Mouse (Mus musculus) lung, postnatal 14 days (tissue): Measurements from ENCODE around the gene Itpr2.

ENCODE experiments used
- DNase-seq: peaks from one replicate; pipeline ENCODE4 v3.0.0; 2021

Itpr2 gene

DNA sequence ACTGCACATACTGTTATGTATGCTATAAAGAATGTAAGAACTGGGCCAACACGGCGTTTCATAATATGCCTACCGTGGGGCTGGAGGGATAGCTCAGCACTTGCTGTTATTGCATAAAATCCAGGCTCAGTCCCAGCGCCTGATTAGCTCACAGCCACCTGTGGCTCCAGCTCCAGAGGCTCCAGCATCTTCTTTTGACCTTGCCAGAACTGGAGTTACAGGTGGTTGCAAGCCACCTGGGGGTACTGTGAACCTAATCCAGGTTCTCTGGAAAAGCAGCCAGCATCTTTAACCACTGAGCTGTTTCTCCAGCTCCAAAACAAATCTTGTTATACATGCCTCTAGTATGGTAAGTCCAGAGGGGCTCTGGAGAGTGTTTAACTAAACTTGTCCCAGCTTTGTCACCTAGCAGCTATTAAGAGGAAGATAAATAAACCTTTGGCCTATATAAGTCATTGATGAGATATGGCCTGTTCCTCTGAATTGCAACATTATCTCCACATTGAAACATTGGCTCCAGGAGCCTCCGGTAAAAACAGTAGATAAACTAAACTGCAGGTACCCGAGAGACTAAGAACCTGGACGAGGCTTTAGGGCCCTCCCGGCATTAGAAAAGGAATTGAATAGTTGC, 37.9 kb downstream of the Itpr2 start:
- no peak for DNase-seq

DNA sequence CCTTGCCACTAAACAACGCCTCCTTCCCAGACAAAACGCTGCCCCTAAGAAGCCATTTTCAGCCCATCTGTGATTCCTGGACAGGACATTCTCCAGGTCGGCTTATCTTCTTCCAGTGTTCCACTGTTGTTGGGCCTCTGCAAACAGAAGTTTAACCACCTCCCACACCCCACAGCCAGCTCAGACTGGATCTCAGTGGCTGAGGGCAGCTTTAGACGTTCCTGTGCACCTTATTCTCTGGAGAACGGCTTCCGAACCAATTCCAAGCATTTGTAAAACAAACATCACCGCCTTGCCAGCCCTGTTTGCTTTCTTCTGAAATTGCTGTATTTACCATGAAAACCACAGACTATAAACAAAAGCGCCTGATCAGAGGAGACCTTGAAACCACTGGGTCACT, 41.1 kb downstream of the Itpr2 start:
- DNase-seq, result no peak

DNA sequence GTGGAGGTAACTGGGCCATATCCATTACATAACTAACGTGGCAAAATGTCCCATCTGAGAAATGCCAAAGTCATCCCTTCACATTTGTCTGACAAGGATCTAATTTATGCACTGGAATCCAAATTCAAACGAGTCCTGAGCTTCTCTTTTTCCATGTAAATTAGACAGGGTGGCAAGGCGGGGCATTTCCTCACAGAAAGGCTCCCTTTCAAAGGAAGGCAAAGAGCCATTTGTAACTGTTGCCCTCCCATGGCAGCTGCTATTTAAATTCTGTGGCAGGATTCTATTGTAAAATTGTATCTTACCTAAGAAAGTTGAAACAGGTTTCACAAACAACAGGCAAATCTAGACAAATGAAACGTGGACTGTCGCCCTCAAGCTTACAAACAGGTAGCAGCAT, 43.6 kb downstream of the Itpr2 start:
- no peak for DNase-seq

DNA sequence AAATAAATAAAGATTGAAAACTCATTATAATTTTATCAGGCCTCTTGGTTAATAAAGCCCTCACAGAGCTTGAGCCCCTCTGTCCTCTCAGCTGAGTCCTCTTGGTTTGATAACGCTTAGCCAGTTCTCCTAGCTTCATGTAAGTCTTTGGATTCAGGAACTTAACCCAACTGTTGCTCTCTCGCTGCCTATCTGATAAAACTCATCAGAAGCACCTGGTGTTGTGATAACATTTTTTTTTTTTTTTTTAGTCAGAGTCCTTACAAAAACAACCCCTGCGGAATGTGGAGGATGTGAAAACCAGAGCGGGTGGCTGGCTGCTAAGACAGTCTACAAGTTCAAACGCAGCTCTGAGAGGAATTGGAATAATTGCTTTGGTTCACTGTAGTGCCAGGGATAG, 45.3 kb downstream of the Itpr2 start:
- no peak for DNase-seq

DNA sequence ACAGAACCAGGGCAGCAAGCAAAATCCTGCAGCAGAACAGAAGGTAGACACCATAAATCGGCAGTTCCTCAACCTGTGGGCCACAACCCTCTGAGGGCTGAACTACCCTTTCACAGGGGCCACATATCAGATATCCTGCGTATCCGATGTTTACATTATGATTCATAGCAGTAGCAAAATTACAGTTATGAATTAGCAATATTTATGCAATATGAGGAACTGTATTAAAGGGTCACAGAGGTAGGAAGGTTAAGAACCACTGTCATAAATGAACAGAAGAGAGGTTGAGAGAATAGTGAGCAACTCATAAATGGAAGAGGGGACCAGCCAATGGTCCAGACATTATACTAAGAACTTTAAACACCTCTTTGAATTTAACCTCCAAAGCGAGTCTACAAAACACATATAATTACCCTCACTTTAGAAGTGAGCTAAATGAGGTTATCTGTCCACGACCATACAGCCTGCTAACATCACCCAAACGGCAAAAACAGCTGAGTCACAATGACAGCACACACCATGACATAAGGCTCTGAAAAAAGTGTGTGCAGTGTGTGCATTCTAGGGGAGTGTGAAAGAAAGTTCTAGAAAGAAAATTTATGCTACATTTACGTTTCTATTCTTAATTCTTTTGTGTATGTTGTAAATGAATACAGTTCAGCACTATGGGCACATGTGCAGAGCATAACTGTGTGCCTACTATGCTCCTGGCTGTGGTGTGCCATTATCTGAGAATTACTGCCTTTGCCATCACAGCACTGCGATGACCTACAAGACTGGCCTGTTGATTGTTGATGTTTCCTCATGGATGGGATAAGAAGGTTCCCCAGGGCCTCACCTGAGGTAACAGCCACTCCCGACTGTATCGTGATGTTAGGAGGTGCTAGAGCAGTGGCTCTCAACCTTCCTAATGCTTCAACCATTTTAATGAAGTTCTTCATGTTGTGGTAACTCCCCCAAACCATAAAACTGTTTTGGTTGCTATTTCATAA, 47.2 kb downstream of the Itpr2 start:
- no peak for DNase-seq

DNA sequence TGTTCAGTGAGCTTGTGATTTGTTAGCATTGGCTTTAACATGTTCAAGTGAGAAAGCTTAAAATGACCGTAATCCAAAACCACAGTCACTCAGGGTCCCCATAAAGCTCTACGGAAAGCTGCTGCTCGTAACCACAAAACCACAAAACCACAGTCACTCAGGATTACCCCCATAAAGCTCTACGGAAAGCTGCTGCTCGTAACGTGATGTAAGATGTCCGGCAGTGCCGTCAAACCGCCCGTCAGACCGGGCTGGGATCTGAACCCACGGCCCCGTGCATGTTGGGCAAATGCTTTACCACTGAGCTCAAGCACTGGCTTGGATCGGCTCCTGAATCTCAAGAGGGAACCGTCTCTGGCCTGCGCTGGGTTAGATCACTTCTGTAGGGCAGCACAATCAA, 49.5 kb downstream of the Itpr2 start:
- no peak for DNase-seq

DNA sequence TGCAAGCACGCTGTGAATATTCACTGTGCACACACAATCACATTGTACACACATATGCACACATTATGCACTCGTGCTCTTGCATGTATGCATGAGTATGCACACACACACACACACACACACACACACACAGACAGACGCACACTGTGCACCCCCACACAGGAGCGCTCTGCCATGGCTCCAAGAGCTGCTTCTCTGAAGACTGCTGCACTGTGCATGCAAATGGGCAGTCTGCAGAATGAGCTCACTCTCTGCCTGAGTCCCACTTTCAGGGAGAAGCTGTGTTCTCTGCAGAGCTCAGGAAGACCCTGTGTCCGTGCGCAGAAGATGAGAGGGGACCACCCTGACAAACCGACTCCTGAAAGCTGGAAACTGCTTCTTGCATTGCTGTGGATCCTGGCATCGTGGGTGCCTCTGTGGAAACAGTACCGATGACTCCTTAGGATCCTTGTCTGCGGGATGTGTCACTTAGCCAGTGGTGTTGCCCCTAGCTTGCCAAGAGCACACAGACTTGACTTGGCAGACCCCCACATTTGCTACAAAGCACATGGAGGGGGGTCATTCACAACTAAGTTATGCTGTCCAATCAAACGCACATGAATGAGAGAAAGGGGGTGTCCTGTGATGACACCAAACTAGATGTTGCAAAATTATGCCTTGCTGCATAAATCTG, 55.9 kb downstream of the Itpr2 start:
- DNase-seq, result no peak

DNA sequence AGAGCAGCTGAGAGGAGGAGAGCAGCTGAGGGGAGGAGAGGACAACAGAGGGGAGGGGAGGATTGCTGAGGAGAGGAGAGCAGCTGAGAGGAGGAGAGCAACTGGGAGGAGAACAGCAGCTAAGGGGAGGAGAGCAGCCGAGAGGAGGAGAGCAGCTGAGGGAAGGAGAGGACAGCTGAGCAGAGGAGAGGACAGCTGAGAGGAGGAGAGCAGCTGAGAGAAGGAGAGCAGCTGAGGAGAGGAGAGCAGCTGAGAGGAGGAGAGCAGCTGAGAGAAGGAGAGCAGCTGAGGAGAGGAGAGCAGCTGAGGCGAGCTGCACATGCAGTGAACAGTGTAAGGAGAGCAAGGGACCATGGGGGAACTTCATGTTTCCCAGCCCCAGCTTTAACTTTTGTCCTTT, 62.2 kb downstream of the Itpr2 start:
- no peak for DNase-seq

DNA sequence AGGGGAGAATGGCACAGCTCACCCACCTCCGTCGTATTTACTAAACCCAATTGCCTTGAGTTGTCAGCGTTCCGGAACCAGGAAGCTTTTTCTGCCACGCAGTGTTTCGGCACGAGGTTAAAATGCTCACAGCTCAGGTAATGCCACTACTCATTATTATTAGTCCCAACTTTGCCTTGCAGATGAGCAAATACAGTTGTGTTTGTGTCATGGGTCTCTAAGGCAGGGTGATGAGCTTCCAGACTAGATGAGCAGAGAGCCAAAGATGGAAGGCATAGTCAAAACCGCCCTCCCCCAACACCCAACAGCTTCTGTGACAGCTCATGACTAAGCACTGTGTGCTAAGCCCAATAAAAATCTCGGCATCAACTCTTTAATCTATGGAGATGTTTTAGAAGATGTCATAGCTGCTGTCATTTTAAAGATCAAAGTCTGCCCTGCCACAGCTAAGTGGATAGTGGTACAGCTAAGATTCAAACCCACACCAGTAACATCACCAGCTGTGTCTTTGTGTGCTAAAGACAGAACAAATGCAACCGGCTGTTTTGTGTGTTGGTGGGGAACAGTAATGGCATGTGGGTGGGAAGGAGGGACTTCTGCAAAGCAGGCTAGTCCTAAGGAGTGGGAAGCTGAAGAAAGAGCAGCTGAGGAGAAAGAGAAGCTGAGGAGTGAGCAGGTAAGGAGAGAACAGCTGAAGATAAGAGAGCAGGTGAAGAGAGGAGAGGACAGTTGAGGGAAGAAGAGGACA, 62.8 kb downstream of the Itpr2 start:
- DNase-seq, result no peak

DNA sequence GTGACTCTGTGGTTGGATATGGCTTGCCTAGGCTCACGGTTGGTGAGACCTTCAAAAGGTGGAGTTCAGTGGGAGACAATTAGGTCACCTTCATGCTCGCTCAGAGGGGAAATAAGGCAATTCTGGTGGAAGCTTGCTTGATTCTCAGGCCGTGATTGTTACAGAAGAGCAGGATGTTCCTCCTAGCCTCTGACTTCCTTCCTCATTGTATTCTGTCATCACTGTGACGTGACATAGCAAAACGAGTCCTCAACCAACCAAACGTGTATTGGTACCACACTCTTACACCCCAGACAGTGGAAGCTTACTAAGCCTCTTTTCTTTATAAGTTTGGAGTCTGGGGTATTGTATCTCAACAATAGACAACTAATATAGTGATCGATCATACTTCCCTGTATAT, 64.0 kb downstream of the Itpr2 start:
- DNase-seq, result no peak

DNA sequence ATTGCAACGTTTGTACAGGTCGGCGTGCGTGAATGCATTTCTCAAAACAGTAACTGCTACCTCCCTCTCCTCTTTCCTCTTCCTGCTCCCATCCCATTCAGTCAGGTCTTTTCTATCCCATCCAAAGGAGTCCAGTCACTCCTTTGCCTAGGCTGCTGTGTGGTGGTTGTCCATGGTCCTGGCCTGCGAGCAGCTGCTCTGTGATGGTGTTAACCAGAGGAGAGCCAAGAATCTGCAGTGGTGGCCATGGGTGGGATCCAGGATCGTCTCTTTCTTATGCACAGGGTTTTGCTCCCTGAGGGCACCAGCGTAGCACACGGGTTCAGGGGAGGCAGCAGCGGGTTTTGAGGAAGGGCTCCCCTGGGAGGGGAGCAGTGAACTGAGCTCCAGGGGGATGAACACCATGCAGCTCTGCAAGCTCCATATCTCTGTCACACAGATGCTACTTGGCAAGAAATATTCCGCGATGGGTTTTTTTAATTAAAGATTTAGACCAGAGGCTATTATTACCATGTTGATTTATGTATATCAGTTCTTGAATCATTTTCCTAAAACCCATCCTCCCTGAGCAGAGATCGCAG, 65.0 kb downstream of the Itpr2 start:
- DNase-seq, result no peak

DNA sequence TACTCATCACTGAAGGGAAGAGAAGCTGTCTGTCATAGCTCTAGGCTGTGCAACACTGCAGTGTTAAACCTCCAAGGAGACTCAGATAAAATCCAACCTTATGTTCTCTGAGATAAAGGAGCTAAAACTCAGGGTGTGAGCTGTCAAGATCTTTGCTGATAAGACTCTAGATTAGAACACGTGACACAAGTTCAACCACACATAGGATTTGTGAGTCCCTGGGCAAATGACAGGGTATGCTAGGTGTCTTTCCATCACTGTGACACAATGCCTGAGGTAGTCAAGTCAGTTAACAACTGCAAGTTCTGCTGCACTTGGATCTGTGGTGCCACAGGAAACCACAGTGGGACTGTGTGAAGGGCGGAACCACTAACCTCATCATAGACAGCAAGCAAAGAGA, 67.8 kb downstream of the Itpr2 start:
- no peak for DNase-seq

DNA sequence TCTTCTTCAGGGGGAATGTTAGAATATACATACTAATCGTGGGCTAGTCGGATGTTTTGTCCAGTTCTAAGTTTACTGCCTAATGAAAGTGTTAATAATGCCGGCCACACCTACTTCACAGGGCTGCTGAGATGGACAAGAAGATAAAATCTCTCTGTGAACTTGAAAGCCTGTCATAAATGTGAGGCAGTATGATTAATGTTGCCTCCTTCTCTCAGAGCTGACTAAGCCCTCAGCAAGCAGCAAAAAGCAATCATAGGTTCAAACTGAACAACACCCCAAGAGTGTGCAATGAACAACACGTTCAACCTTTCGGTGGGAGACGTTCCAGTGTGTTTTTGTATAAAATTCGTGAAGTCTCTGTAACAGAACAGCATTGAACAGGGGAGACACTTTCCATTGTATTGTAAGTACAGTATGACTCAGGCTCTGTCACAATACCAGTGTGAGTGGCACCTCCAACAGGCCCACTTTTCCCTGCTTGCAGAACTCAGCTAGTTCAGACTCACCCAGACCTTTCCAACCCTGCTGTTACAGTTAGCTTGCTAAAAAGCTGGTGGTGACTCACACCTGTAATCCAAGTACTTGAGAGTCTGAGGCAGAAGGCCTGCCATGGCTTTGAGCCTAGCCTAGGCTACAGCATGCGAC, 69.7 kb downstream of the Itpr2 start:
- DNase-seq, result no peak

DNA sequence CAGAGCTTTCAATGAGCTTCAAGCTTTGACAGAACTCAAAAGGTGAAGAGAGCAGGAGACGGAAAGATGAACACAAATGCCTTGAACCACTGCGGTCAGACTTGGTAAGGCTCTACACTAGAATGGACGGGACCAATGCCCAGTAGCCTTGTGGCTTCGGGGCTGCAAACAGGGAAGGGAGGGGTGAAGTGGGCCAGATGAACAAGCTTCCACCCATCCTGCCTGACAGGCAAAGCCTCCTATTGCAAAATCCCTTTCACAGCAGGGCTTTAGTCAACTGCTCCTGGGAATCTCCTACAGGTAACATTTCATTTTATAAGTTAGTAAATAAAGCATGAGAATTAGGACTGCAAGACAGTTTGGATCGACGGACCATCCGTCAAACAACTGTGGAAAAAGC, 70.2 kb downstream of the Itpr2 start:
- DNase-seq, result no peak

DNA sequence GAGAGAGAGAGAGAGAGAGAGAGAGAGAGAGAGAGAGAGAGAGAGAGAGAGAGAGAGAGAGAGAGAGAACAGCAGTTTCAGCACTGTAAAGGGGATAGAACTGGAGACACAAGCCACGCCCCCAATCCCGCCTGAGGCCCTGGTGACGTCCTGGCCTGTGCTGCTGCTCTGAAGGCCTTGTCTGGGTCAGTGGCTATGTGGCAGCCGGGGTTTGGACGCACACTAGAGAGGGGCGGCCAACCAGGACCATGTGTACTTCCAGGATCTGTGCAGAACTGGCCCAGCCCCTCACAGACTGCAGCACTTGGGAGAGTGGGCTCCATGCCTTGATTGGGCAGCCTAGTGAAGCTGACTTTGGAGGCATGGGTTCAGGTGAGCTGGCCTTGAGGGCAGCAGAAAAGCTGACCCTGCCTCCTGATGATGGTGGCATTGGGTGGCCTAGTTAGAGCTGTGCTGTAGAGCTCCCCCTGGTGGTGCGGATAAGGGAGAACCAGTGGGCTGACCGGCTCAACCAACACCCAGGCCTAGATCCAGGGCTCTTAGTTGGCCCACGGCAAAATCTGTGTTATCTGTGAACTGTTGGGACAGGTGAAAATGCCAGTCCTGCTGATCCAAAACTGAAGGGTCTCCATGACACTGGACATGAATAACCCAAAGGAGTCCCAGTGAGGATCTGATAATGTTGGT, 72.2 kb downstream of the Itpr2 start:
- DNase-seq, result peak; percentile 63

DNA sequence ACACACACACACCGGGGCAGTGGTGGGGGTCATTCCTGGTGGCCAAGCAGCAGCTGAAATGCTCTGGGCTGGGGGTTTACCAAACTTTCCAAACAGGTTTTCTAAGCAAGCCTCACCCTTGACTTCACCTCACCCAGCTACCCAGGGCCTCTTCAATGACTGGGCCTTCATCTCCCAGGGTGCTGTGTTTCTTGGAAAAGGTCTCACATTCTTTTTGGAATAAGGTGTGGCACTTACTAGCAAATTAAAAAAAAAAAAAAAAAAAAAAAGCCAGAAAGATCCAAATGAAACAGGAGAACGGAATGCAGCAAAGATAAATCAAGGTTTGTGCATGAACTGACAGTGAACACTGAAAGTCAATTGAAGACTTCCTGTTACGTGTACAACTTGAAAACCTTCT, 77.2 kb downstream of the Itpr2 start:
- DNase-seq, result no peak

DNA sequence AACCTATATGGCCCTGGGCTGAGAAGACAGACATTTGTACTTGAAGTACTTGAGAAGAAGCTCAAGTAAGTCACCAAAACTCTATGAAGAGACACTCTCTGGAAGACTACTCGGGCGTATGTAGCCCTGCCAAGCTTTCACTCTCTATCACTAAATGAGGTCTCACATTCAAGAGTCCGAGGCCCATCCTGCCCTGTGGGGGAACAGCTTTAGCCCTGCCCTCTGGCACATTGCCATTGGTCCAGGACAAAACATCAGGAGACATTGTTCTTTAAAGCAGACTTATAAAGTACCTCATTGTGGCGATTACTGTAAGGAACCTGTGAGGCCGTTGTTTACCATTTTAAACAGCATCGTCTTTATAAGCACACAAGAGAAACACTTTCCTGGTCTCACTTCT, 77.7 kb downstream of the Itpr2 start:
- no peak for DNase-seq

DNA sequence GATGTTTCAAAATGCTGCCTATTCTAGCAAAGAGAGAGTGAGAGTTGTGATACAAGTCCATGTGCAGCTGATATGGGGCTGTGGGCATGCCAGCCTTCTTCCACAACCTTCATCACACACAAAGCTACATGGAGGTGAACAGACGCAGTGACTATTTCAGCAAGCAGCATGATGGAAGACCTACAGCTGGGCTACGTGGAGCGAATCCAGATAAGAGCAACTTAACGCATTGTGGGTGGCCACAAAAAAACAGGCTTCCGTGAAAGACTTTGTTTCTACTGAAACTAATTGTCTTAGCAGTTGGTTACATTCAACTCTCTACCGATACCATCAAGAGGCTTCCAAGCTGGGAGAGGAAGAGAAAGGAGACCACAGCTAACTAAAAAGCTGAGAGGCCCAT, 81.3 kb downstream of the Itpr2 start:
- DNase-seq, result no peak

DNA sequence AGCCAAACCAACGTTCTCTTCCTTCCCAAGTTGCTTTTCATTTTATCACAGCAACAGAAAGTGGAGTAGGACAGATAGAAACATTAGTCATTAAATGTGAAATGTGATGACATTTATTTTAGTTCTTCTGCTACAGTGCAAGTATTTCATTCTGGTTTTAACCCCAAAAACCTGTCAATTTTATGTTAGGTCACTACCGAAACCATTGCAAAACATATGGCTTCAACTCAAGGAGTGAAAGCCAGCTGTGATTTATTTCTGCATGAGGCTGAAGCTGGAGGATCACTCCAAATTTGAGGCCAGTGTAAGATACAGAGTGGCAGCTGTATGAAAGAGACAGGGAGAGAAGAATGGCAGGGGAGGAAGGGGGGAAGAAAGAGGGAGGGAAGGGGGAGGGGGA, 85.6 kb downstream of the Itpr2 start:
- DNase-seq, result no peak

DNA sequence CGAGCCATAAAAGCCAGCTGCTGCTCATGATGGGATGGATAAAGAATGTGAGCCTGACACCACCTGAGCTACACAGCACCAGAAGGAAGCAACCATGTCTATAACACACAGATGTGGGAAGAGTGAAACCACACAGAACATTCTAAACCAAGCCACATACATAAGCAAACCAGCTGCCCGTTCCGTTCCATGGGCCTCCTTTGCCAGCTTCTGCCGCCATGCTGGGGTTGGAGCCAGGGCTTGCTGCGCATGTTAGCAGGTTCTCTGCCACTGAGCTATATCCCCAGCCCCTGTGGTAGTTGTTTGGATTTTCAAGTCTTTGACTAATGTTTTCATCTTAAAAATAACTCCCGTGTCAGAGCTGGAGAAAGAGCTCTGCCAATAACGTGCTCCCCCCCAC, 87.9 kb downstream of the Itpr2 start:
- no peak for DNase-seq

DNA sequence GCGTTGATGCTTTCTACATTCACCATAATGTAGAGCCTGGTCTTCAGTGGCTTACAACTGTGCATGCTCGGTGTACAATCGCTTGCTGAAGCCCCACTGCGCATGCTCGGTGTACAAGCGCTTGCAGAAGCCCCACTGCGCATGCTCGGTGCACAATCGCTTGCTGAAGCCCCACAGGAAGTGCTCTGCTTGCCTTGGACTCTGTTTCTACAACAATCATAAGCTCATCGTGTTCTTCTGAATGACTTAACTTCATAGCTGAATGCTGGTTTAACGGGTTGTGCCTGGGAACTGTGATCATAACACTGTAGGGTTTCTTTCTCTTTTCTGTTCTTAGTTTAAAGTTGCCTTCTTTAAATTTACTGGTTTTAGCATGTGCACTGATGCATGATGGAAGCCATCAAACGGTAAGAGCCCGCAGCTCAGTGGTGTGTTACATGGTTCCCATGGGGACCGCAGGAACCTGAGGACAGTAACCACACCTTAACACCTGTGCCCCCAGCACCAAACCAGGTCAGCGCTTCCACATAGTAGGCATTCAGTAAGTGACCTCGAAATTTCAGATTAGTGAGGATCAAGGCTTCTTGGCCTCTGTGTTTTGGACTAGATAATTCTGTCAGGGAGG, 90.5 kb downstream of the Itpr2 start:
- DNase-seq, result no peak
